Mouse (Mus musculus): ENCODE results near the gene Rsrc2.

DNA sequence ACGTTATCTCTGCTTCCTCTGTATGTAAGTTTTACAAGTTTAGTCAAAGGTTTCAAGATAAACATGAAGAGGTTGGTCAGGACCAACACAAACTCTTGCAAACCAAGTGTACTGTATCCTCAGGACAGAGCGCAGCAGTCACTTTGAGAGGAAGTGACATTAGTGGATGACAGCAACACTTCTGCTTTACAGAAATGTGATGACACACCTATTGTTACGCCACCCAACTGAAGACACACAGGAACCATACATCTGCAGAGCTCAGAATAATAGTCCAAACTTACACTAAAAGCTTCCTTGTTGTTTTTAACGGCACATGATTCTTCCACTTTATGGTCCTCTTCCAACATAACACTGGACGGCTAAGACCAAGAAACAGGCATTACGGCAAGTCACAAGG is 35.4 kb downstream of the Rsrc2 start:
- TF ChIP-seq EP300 (IDR thresholded peaks at IDR 0.05), result no peak
- no peak for TF ChIP-seq CTCF (IDR thresholded peaks at IDR 0.05)

Measured in lung, postnatal 0 days (tissue).